Mouse (Mus musculus): ENCODE results near the gene Rpl7a. TPM values are rescaled to one million over a fixed set of nuclear protein-coding genes. Genes with fewer than 3 reads are reported as not detected.

The Rpl7a gene
- total RNA-seq, 2 experiments from 2014 or later, result 346 to 356 TPM

DNA sequence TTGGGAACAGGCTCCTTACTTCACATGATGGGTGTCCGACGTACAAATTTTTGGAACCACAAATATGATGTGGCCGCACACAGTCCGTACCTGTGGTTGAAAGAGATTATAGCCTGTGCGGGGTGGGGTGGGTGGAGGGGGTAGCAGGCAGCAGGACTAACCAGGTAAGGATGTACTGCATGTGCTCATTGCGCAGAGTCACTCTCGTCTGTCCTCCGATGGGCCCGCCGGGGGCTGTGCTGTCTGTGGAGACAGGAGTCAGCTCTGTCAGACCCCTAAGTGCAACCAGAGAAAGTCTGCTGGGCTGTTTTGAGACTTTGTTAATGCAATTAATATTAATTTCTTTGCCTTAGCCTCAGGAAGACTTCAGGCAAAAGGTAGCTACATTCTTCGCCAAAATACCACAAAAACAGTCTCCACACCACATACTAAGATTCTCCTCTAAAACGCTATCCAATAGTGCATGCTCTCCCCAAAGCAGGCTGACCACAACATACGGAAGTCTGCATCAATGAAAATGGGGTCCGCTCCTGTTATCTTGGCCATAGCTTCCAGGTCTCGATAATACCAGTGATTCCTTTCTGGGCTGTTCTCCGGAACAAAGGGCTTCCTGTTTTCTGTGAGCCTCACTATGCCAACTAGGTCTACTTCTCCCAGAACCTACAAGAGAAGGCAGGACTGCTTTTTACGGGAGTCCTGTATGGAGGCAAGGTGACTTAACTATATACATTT, 3.0 kb downstream of the Rpl7a start:
- DNase-seq (ENCODE audit: low spot score in 2 of 2), result no peak

DNA sequence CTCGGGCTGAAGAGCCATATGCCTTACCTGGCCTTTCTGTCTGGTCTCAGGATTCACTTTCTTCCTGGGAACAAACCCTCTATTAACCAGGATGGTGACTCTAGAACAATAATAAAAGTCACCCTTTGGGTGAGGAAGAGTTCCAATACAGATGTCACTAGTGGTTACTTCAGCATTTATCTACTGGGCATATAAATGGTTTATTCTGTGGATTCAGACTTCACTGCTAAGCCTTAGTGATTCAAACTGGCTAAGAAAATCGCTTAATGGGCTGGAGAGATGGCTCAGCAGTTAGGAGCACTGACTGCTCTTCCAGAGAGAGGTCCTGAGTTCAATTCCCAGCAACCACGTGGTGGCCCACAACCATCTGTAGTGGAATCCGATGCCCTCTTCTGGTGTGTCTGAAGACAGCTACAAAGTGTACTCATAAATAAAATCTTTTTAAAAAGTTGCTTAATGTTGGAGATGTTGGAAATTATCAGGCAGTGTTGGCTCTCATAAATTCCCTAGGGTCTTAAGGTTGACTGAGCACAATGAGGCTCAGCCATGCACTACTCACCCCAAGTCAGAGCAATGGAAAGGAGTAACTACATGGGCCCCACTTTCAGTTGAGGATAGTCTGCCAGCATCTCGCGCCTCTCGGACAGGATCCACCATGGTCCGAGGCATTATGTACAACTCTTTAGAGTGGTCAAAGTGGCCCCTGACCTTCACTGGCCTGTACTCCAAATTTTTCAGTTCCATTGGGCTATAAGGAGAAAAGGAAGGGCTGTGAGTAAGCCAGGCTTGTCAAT, 3.8 kb downstream of the Rpl7a start:
- DNase-seq (ENCODE audit: low spot score in 2 of 2), result no peak

DNA sequence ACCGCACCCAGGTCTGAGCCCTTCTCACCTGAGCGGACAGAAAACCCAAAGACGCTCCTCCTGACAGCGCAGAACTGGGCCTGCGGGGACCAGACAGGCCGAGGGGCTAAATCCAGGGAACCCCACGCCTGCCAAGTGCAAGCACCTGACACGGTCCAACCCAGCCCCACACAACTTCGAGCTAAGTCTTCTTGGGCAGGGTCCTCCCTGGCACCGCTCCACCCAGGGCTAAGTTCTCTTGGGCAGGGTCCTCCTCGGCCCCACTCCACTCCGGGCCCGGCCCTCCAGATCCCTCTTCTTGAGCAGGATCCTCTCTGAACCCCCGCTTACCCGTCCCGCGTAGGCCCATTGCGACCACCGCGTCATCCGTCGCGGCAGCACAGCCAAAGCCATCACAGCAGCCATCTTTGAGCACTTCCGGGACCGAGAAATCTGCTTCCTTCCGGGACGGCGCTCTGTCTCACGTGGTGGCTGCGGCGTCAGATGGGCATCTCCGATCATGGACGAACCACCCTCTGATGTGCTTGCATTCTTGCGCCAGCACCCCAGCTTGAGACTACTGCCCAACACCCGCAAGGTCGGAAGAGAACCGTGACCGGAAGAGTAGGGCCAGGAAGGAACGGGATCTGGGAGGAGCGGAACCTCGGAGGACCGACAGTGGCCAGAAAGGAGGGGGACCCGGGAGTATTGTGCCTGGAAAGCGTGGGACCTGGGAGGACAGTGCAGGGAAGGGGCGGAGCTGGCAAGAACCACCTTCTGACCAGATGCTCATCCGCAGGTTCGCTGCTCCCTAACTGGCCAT, 5.6 kb downstream of the Rpl7a start, which contains the start of the genes Surf2 and Surf1:
Gene Surf2, plus strand, starts transcription at position 441 of the 802 bp plus-strand sequence.
Gene Surf1, minus strand, starts transcription at position 604 of the 802 bp plus-strand sequence.
- DNase-seq (ENCODE audit: low spot score in 2 of 2), result peak; percentile 81 to 82

DNA sequence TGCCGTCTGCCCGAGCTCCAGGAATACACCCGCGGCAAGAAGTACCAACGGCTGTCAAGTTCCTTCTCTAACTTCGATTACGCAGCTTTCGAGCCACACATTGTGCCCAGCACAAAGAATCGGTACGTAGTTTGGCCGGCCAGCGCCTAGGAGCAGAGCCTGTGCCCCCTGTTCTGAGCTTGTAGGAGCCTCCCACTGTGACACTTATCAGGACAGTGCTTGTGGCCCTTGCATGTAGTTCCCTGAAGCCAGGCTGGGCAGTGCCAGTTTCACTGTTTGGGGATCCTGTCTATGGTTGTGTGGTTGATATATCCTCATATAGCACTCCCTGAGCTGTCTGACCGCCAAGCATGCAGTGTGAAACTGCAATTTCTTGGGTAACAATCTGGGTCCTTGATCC, 6.2 kb downstream of the Rpl7a start:
- DNase-seq (ENCODE audit: low spot score in 2 of 2), result peak in 1 of 2 experiments; percentile 22

DNA sequence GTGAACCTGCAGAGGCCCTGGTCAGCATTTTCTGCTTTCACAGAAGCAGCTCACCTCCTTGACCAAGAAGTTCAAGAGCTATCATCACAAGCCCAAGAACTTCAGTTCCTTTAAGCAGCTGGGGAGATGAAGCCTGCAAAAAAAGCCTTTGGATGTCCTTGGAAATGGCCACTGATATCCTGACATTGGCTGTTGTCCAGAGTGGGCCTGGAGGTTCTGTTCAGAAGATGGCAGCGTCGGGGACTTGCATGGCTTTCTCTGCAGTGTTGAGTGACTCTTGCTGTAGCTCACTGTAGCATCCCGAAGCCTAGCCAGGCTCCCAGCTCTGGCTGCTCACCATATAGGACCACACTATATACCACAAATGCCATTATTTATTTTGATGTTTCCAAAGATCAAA, 9.1 kb downstream of the Rpl7a start:
- no peak for DNase-seq (ENCODE audit: low spot score in 2 of 2)

DNA sequence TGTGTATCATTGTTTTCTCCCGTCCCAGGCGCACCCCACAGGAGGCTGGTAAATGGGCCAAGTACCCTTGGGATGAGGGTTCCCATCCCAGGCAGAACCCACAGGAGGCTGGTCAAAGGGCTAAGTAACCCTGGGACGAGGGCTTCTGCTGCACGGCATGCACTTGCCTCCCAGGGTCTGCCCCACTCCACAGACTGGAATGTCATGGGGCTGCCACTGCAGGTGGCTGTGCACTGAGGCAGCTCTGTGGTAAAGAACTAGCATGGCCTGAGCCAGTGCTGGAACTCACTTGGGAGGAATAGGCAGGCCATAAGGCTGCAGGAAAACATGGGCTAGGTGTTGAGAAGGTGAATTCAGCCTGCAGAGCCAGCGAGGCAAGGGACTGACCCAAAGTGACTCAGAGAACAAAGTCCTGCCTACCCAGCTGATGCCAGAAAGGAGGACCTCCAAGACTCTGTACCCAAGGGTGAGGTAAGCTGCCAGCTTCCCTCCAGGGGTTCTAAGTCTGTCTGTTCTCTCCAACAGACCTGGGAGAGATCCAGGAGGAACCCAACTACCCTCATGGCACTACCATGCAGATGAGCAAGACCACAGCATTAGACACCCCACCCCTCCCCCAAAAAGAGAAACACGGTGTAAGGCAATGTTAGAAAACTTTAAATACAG, 9.8 kb downstream of the Rpl7a start:
- no peak for DNase-seq (ENCODE audit: low spot score in 2 of 2)

DNA sequence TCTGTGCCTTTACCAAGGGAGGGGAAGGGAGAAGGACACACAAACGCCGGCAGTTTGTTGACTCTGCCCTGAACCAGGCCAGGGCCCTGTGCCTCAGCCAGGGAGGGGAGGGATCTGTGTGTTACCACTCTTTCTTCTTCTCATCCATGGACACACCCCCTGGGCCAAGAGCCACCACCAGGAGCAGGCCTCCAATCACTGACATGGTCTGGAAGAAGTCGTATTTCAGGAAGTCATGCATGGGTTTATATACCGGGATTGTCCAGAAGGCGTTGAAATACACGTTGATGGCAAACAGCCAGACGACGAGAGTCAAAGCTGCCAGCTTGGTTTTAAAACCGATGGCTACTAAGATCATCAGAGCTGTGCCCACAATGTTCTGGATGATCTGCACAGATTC, 11.2 kb downstream of the Rpl7a start:
- no peak for DNase-seq (ENCODE audit: low spot score in 2 of 2)

DNA sequence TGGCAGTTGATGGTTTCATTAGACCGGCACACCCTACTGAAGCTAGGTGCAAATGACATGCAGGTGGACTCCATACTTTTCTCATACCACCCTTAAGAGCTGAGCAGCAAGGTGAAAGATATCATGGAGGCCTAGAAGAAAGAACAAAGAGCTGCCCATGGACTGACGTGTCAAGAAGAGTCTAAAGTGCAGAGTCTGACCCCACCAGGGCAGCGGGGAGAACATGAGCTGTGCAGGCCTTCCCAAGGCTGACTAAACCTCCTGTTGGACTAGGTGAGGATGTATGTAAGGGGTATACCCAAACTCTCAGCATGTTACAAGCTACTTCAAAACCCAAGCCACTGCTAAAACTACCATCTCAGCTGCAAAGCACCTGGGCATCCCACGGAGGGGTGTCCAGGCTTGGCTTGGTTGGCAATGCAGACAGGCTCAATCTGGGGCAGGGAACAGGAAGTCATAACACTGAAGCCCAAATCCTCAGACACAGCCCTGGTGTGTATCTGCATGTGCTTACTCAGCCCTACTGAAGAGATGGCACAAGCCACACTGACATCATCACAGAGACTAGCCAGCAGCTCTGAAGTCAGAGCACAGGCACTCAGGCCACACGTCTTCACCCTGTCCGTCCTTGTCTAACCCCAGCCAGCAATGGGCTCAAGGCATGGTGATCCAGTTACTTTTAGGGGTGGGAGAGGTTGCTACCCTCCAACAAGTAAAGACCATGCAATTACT, 17.3 kb downstream of the Rpl7a start:
- no peak for DNase-seq (ENCODE audit: low spot score in 2 of 2)

DNA sequence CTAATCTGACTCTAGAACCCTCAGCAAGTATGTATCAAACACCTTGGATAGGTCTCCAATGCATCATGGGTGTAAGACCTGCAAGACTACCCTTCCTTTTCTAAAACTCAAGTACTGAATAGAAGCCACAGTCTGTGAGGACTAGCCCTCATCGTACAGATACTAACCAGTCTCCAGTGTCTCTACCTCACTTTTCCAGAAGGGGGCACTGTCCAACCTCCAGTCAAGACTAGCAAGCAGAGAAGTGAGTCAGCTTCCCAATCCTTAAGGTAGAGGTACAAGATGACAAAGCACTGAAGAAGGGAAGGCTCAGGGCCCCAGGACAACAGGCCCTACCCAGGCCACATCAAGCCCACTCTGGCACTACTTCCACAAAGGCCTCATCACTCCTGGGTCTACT, 19.8 kb downstream of the Rpl7a start:
- DNase-seq (ENCODE audit: low spot score in 2 of 2), result peak; percentile 65 to 67

DNA sequence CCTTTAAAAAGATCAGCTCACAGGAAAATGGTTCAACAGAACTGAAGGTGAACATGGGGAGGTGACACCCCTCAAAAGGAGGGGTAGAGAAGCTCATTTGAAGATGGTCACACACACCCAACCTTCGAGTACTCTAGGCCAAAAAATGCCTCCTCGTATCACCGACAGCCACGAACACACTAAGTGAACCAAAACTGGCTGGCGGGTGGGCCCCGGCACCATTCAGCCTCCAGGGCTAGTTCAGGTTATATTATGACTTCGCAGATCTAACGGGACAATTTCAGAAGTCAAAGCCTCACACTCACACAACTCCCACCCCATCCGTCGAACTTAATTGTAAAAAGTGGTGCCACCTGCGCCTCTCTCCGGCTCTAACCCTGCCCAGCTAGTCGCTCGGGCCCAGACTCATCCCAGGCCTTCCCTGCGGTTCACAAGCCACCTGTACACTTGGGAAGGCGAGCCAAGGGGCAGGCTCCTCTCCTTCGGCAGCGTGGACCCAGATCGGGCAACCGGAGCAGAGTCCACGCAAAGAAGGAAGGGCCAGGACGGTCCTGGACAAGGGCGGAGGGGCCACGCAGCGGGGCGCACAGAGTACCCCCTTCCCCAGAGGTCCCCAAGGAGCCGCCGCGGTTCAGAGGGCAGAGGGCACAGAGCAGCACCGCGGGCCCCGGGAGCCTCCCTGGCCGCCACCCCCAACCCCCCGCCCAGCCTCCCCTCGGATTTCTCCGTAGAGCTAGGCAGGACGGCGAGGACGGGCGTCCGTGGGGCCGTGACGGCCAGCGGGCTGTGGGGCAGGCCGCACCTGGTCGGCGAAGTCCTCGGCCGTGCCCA, 22.1 kb downstream of the Rpl7a start:
- DNase-seq (ENCODE audit: low spot score in 2 of 2), result no peak

DNA sequence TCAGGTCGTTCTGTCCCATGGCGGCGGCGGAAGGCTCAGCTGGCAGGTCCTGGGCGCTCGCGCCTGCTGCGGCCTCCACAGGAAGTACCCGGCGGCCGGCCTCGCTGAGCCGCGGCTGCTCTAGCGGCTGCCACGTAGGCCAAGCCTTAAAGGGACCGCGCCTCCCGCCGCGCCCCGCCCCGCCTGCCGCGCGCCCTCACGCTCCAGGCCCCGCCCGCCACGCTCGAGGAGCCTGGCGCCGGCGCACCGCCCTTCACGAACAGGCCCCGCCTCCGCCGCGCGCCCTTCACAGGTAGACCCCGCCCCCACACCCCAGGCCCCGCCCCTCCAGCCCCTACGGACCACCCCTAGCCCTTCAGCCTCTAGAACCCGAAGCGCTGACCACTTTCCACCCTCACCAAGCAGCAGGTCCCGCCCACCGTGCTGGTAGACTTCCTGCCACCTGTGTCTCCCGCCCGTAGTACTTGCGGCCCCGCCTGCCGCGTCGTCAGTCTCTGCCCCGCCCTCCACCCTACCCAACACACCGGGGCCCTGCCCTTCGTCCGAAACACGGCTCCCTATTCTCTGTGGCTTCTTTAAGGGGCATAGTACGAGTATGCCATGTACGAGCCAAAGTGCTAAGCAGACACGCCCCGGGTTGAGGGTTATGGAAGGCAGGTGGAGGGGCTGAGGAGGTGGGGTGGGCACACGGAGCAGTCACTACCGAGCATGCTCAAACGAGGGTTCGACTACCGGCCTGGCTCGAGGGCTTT, 22.9 kb downstream of the Rpl7a start, which contains the start of the genes Surf4 and Stkld1:
Gene Surf4, minus strand, starts transcription at position 625 of the 752 bp plus-strand sequence.
Gene Stkld1, plus strand, starts transcription at position 744 of the 752 bp plus-strand sequence.
- peak; percentile 84 to 92 for DNase-seq (ENCODE audit: low spot score in 2 of 2)

DNA sequence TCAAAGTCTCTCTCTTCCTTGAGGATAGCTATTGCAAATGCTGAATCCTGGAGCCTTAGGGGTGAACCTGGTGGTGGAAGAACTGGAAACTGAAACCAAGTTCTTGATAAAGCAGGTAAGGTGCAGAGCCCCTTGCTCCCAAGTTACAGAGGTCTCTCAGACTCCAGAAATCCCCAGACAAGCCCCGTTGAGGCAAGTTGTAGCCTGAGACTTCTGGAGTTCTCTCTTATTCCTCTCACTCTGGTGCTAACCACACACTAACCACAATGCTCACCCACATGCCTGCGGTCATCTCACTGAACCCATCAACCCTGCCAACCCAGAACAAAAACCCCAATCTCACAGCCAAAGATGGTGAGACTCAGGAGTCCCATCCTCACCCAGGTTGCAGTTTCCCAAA, 24.7 kb downstream of the Rpl7a start:
- no peak for DNase-seq (ENCODE audit: low spot score in 2 of 2)

DNA sequence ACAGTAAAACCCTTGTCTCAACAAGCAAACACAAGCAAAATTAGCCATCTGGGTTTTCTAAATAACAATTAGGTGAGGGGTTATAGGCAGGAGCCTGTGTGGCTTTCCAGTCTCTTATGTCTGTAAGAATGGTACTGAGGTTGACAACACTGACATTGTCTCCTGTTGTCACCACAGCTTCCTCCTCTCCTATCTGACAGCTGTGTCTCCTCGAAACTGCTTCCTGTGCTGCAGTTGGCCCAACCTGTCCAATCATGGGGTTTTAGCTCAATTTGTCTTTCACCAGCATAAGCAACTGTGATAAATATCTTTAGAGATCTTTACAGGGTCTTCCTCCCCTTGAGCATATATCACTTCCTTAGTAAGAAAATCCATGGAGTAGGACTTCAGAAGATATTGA, 25.9 kb downstream of the Rpl7a start:
- DNase-seq (ENCODE audit: low spot score in 2 of 2), result no peak

DNA sequence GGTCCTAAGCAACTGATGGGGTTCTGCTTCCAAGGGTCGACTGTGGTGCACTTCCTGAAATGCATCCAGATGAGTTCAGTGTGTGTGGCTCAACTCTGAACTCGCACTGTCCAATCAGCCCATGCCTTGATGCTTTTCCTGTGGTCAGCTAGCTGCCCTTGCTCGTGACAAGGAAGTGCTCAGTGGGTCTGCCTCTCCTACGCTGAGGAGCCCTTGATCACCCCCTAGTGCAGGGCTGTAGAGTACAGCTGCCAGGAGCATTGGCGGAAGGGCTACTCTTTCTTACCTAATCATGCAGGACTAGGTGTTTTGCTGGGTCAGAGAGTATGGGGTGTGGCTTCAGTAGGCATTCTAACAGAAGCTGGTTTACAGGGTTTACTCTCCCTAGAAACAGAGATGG, 31.0 kb downstream of the Rpl7a start:
- no peak for DNase-seq (ENCODE audit: low spot score in 2 of 2)

DNA sequence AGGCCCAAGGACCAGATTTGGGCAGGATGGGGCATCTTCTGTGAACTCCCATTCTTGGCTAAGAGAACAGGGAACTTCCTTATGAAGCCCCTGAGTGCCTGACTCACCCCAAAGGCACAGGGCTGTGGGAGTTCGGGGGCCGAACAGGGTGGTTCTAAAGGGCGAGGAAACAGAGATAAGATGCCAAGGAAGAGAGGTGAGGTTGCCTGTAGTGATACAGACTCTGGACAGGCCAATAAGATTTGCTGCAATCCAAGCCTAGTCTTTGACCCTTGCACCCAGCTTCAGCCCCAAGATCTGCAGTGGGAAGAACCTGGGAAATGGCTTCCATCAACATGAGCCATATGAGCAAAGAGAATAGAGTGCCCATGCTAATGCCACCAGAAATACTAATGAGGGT, 32.7 kb downstream of the Rpl7a start:
- DNase-seq (ENCODE audit: low spot score in 2 of 2), result no peak

DNA sequence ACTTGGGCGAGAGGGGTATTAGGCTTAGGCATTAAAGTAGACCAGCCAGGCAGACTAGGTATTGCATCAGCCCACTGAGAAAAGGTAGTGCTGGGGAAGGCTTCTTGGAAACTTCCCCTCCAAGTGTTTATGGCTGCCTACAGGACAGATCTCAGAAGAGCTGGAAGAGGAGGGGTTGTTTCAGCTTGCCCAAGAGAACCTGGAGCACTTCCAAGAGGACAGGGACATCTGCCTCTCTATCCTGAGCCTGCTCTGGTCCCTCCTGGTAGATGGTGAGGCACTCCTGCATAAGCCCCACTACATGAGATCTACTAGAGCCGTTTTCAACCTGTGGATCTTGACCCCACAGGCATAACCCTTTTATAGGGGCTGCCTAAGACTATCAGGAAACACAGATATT, 39.8 kb downstream of the Rpl7a start:
- no peak for DNase-seq (ENCODE audit: low spot score in 2 of 2)

DNA sequence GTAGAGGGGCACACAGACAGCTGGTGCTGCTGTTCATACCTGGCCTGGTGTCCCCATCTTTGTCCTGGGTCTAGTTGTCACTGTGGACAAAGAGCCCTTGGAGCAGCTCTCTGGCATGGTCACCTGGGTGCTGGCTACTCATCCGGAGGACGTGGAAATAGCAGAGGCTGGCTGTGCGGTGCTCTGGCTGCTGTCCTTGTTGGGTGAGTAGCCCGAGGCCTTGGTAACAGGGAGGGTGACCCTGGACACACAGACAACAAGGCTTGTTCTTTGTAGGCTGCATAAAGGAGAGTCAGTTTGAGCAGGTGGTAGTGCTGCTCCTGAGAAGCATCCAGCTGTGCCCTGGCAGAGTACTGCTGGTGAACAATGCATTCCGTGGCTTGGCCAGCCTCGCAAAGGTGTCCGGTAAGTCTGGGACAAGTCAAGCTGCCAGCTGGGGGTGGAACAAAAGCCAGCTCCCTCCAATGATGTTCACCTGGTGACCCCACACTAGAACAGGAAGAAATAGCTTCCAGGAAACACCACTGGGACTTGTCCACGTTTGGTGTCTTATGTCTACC, 40.9 kb downstream of the Rpl7a start:
- no peak for DNase-seq (ENCODE audit: low spot score in 2 of 2)

DNA sequence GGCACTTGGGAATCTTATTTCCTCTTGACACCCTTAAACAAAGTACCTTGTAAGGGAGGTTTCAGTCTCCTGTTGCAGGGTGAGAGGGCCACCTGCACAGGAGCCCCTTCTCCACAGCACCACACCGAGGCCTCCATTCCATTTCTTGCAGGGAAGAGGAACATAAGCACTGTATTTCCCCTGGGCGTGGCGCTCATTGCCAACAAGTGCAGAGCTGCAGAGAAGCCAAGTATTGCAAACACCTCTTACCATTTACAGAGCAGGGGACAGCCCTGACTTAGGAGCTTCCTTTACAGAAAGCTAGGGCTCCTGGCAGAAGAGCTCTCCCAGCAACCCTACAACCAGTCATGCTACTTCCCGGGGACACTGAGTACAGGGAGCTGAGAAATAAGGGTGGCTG, 41.6 kb downstream of the Rpl7a start:
- DNase-seq (ENCODE audit: low spot score in 2 of 2), result no peak

Measured in layer of hippocampus, postnatal 10 days (tissue).